Mouse (Mus musculus): ENCODE measurements at regions not wholly inside any gene's neighbourhood (a gene's known extent, or its start where the extent isn't known, plus 50 kb on each side); places are given as distances from the start of the nearest gene placed in this dataset.

GRCm38 (mm10) chr15:25140389-25141181, 273.0 kb downstream of the Basp1 start:
- no peak for ATAC-seq (replicated peaks; ENCODE audit: low FRiP score, low TSS enrichment, poor library complexity, severe bottlenecking)

- no peak for ATAC-seq (replicated peaks; ENCODE audit: low FRiP score, low TSS enrichment, poor library complexity, severe bottlenecking)
Observed at GRCm38 (mm10) chr15:25137091-25137490, 276.5 kb downstream of the Basp1 start.

- no peak for ATAC-seq (replicated peaks; ENCODE audit: low FRiP score, low TSS enrichment, poor library complexity, severe bottlenecking)
Observed at GRCm38 (mm10) chr15:25135471-25136262, 277.9 kb downstream of the Basp1 start.

- ATAC-seq (replicated peaks; ENCODE audit: low FRiP score, low TSS enrichment, poor library complexity, severe bottlenecking), result no peak
Observed at GRCm38 (mm10) chr15:25130096-25130495, 283.5 kb downstream of the Basp1 start.

GRCm38 (mm10) chr15:25129572-25129971, 284.0 kb downstream of the Basp1 start:
- no peak for ATAC-seq (replicated peaks; ENCODE audit: low FRiP score, low TSS enrichment, poor library complexity, severe bottlenecking)

GRCm38 (mm10) chr15:25120441-25120840, 293.1 kb downstream of the Basp1 start:
- no peak for ATAC-seq (replicated peaks; ENCODE audit: low FRiP score, low TSS enrichment, poor library complexity, severe bottlenecking)

GRCm38 (mm10) chr15:25117980-25118379, 295.6 kb downstream of the Basp1 start:
- 0 out of 2 replicates have a peak, but pooled peaks have one; percentile 50 for ATAC-seq (replicated peaks; ENCODE audit: low FRiP score, low TSS enrichment, poor library complexity, severe bottlenecking)

- no peak for ATAC-seq (replicated peaks; ENCODE audit: low FRiP score, low TSS enrichment, poor library complexity, severe bottlenecking)
Observed at GRCm38 (mm10) chr15:25102727-25103126, 310.8 kb downstream of the Basp1 start.

GRCm38 (mm10) chr15:25093758-25094157, 319.8 kb downstream of the Basp1 start:
- no peak for ATAC-seq (replicated peaks; ENCODE audit: low FRiP score, low TSS enrichment, poor library complexity, severe bottlenecking)

GRCm38 (mm10) chr15:25069701-25070100, 343.9 kb downstream of the Basp1 start:
- no peak for ATAC-seq (replicated peaks; ENCODE audit: low FRiP score, low TSS enrichment, poor library complexity, severe bottlenecking)

- no peak for ATAC-seq (replicated peaks; ENCODE audit: low FRiP score, low TSS enrichment, poor library complexity, severe bottlenecking)
Observed at GRCm38 (mm10) chr15:25059347-25059746, 354.2 kb downstream of the Basp1 start.

- 0 out of 2 replicates have a peak, but pooled peaks have one; percentile 55 for ATAC-seq (replicated peaks; ENCODE audit: low FRiP score, low TSS enrichment, poor library complexity, severe bottlenecking)
Observed at GRCm38 (mm10) chr15:25047875-25048274, 365.7 kb downstream of the Basp1 start.

- no peak for ATAC-seq (replicated peaks; ENCODE audit: low FRiP score, low TSS enrichment, poor library complexity, severe bottlenecking)
Observed at GRCm38 (mm10) chr15:25046514-25047138, 366.9 kb downstream of the Basp1 start.

- ATAC-seq (replicated peaks; ENCODE audit: low FRiP score, low TSS enrichment, poor library complexity, severe bottlenecking), result no peak
Observed at GRCm38 (mm10) chr15:25036231-25036630, 377.3 kb downstream of the Basp1 start.

- ATAC-seq (replicated peaks; ENCODE audit: low FRiP score, low TSS enrichment, poor library complexity, severe bottlenecking), result no peak
Observed at GRCm38 (mm10) chr15:25027865-25028264, 385.7 kb downstream of the Basp1 start.

- no peak for ATAC-seq (replicated peaks; ENCODE audit: low FRiP score, low TSS enrichment, poor library complexity, severe bottlenecking)
Observed at GRCm38 (mm10) chr15:25026786-25027461, 386.6 kb downstream of the Basp1 start.

GRCm38 (mm10) chr15:25026351-25026750, 387.2 kb downstream of the Basp1 start:
- ATAC-seq (replicated peaks; ENCODE audit: low FRiP score, low TSS enrichment, poor library complexity, severe bottlenecking), result no peak

- ATAC-seq (replicated peaks; ENCODE audit: low FRiP score, low TSS enrichment, poor library complexity, severe bottlenecking), result no peak
Observed at GRCm38 (mm10) chr15:25020916-25021315, 392.6 kb downstream of the Basp1 start.

- ATAC-seq (replicated peaks; ENCODE audit: low FRiP score, low TSS enrichment, poor library complexity, severe bottlenecking), result no peak
Observed at GRCm38 (mm10) chr15:25019352-25019941, 394.1 kb downstream of the Basp1 start.
